ENCODE assay signal across 27 mouse cellular contexts in the genomic region with DNA sequence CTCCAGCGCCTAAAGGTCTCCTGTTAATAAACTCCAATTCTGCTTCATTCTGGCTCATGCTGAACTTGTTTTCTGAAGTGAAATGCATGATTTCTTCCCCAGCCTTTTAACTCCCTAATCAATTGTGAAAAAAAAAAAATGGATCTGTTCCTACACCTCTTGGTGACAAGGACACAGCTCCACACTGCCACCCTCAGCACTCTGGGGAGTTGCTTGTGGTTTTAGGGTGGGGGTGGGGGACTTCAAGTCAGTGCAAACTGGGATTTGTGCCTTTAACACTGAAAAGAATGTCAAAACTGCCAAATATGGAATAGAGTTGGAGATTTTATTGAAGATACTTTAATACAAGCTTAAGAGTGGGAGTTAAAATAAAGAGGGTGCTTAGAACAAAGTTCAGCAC. TPM values are rescaled to one million over a fixed set of nuclear protein-coding genes. Genes with fewer than 3 reads are reported as not detected.
DNase-seq lines count a peak whose midpoint lies in the region; ATAC-seq lines count a peak whose summit lies in the region.
"Had no signal": no experiment of that assay in that cellular context is flagged by ENCODE, and none has a peak within 500 bp of the region (broad histone marks: within the 10 kb centered on the region; RNA-seq: fewer than 3 reads in every experiment).

No protein-coding gene starts in this region.

- H3K4me1 ChIP-seq in kidney, embryonic 14.5 days (ENCODE audit: control insufficient read depth, insufficient read depth, low read length), result no peaks in the 10 kb centered on the region
- peaks cover 23% of the 10 kb centered on the region for H3K4me1 ChIP-seq in limb, embryonic 12.5 days (replicated peaks)
- H3K4me1 ChIP-seq in limb, embryonic 10.5 days, result peaks cover 33% of the 10 kb centered on the region
- H3K4me1 ChIP-seq in limb, embryonic 15.5 days, result peaks cover 23% of the 10 kb centered on the region
- H3K4me1 ChIP-seq: forebrain, embryonic 12.5 days; heart, embryonic 15.5 days; liver, embryonic 13.5 days; neural tube, embryonic 15.5 days had no signal

- 64% methylated on average over 1 of the region's 1 CpGs for WGBS in kidney, embryonic 14.5 days
- 53% methylated on average over 1 of the region's 1 CpGs for WGBS in limb, embryonic 12.5 days
- 74% methylated on average over 1 of the region's 1 CpGs for WGBS in limb, embryonic 10.5 days
- 62% methylated on average over 1 of the region's 1 CpGs for WGBS in limb, embryonic 15.5 days

- H3K9ac ChIP-seq in kidney, embryonic 14.5 days (ENCODE audit: low read depth, low read length), result no peak overlapping the region
- H3K9ac ChIP-seq in limb, embryonic 12.5 days (replicated peaks), result no peak overlapping the region
- H3K9ac ChIP-seq in limb, embryonic 15.5 days, result no peak overlapping the region
- H3K9ac ChIP-seq: forebrain, embryonic 12.5 days; heart, embryonic 15.5 days; liver, embryonic 13.5 days; neural tube, embryonic 15.5 days had no signal

- H3K4me2 ChIP-seq in kidney, embryonic 14.5 days (replicated peaks; ENCODE audit: low read depth, low read length), result no peak overlapping the region
- H3K4me2 ChIP-seq in limb, embryonic 12.5 days, result no peak overlapping the region
- no peak overlapping the region for H3K4me2 ChIP-seq in limb, embryonic 15.5 days
- H3K4me2 ChIP-seq: forebrain, embryonic 12.5 days; heart, embryonic 15.5 days; liver, embryonic 13.5 days; neural tube, embryonic 15.5 days had no signal

- no peaks in the 10 kb centered on the region for H3K36me3 ChIP-seq in kidney, embryonic 14.5 days (ENCODE audit: control insufficient read depth, insufficient read depth, low read length)
- no peaks in the 10 kb centered on the region for H3K36me3 ChIP-seq in limb, embryonic 12.5 days
- no peaks in the 10 kb centered on the region for H3K36me3 ChIP-seq in limb, embryonic 10.5 days
- no peaks in the 10 kb centered on the region for H3K36me3 ChIP-seq in limb, embryonic 15.5 days
- H3K36me3 ChIP-seq: forebrain, embryonic 12.5 days; heart, embryonic 15.5 days; liver, embryonic 13.5 days; neural tube, embryonic 15.5 days had no signal

- DNase-seq in kidney, postnatal 36 days, result no peak
- no peak for DNase-seq in limb, embryonic 10.5 days (ENCODE audit: low spot score)
- peak; percentile 29 for DNase-seq in brain, adult 2 months (ENCODE audit: low read depth, low spot score)
- no peak for DNase-seq in right cerebral cortex, adult 2 months (ENCODE audit: low spot score in 2 of 2)
- DNase-seq: adrenal gland, adult 2 months; adrenal gland, postnatal 36 days; B cell, adult 2 months; cerebellum, adult 2 months; cerebellum, postnatal 14 days; kidney, adult 2 months; liver, embryonic 13.5 days; lung, adult 18-20 months; lung, postnatal 36 days; midbrain, embryonic 14.5 days; retina, postnatal 1 day; right cerebral cortex, postnatal 25 days; thymus, adult 18-20 months; thymus, postnatal 25 days had no signal

- peak overlapping the region; percentile 15; the same call in 1 of the 2 replicates for H3K27ac ChIP-seq in kidney, embryonic 14.5 days (ENCODE audit: low read depth, low read length)
- H3K27ac ChIP-seq in limb, embryonic 12.5 days, result 0 out of 2 replicates have a peak overlapping the region, but pooled peaks have one; percentile 23
- no peak overlapping the region for H3K27ac ChIP-seq in limb, embryonic 10.5 days
- peak overlapping the region; percentile 30; the same call in 1 of the 2 replicates for H3K27ac ChIP-seq in limb, embryonic 15.5 days
- H3K27ac ChIP-seq: forebrain, embryonic 12.5 days; heart, embryonic 15.5 days; liver, embryonic 13.5 days; neural tube, embryonic 15.5 days had no signal

- H3K4me3 ChIP-seq in kidney, embryonic 14.5 days (ENCODE audit: low read length), result no peak overlapping the region
- no peak overlapping the region for H3K4me3 ChIP-seq in limb, embryonic 12.5 days (replicated peaks)
- H3K4me3 ChIP-seq in limb, embryonic 10.5 days, result no peak overlapping the region
- H3K4me3 ChIP-seq in limb, embryonic 15.5 days, result no peak overlapping the region
- H3K4me3 ChIP-seq: forebrain, embryonic 12.5 days; heart, embryonic 15.5 days; liver, embryonic 13.5 days; megakaryocyte, embryonic 14.5 days; neural tube, embryonic 15.5 days had no signal

- no peaks in the 10 kb centered on the region for H3K27me3 ChIP-seq in kidney, embryonic 14.5 days (ENCODE audit: control insufficient read depth, insufficient read depth, low read length)
- no peaks in the 10 kb centered on the region for H3K27me3 ChIP-seq in limb, embryonic 12.5 days
- no peaks in the 10 kb centered on the region for H3K27me3 ChIP-seq in limb, embryonic 10.5 days (ENCODE audit: low read depth, poor library complexity, severe bottlenecking)
- H3K27me3 ChIP-seq in limb, embryonic 15.5 days, result no peaks in the 10 kb centered on the region
- H3K27me3 ChIP-seq: forebrain, embryonic 12.5 days; heart, embryonic 15.5 days; liver, embryonic 13.5 days; megakaryocyte, embryonic 14.5 days; neural tube, embryonic 15.5 days had no signal

- ATAC-seq in kidney, embryonic 14.5 days (ENCODE audit: low FRiP score, low TSS enrichment), result no peak
- no peak for ATAC-seq in limb, embryonic 12.5 days (ENCODE audit: insufficient number of reproducible peaks, insufficient read depth, low FRiP score, low TSS enrichment, low read depth)
- no peak for ATAC-seq in limb, embryonic 15.5 days (ENCODE audit: insufficient number of reproducible peaks, low FRiP score, low TSS enrichment, low read depth)
- ATAC-seq: activated CD4-positive, CD25-positive, alpha-beta regulatory T cell, adult 4 months; hindbrain, embryonic 16.5 days had no signal

- H3K9me3 ChIP-seq in kidney, embryonic 14.5 days (ENCODE audit: control insufficient read depth, low read length), result no peaks in the 10 kb centered on the region
- no peaks in the 10 kb centered on the region for H3K9me3 ChIP-seq in limb, embryonic 12.5 days
- 0 out of 2 replicates have a peak, but pooled peaks cover 2% of the 10 kb centered on the region for H3K9me3 ChIP-seq in limb, embryonic 10.5 days (replicated peaks)
- H3K9me3 ChIP-seq in limb, embryonic 15.5 days, result no peaks in the 10 kb centered on the region
- H3K9me3 ChIP-seq: heart, embryonic 15.5 days; liver, embryonic 13.5 days; megakaryocyte, embryonic 14.5 days; neural tube, embryonic 15.5 days had no signal

RNA-seq across cellular contexts. Expression of a gene that starts 13.1 kb away (rescaled TPM):
- polyA plus RNA-seq in kidney, embryonic 14.5 days (2014; fragmentation: Nextera tagmentation; extraction: Ambion mirVana), result 153 and 226 TPM in 2 replicates
- polyA plus RNA-seq in limb, embryonic 12.5 days (2016; fragmentation: Nextera tagmentation; extraction: Ambion mirVana), result 58.9 and 62.7 TPM in 2 replicates
- 29.5 and 49.8 TPM in 2 replicates for polyA plus RNA-seq in limb, embryonic 10.5 days (2016; fragmentation: Nextera tagmentation; extraction: Ambion mirVana)
- polyA plus RNA-seq in limb, embryonic 15.5 days (2015; fragmentation: Nextera tagmentation; extraction: Ambion mirVana), result 113 and 114 TPM in 2 replicates
